Mouse (Mus musculus) neutrophil, adult 5-6 weeks (primary cell): ENCODE measurements around the gene Osbpl3. TPM values are rescaled to one million over a fixed set of nuclear protein-coding genes. Genes with fewer than 3 reads are reported as not detected.

Source experiments
- ATAC-seq: fragments of 151-379, 151-347 bp; 2 replicates; pipeline ENCODE4 v1.8.0; 2017; ENCODE audit warnings: mild to moderate bottlenecking, moderate TSS enrichment; ENCODE audit not compliant: insufficient number of reproducible peaks, poor library complexity, low FRiP score, severe bottlenecking; ENCODE audit errors: extremely low read depth
- total RNA-seq: library from RNA; stranded (forward); fragments of 200-1000 nt; gene quantifications from 2 replicates; pipeline ENCODE4 v1.2.3, GENCODE M21; 2017

Osbpl3 gene
- total RNA-seq, result 2.7 and 4.9 TPM in 2 replicates

DNA sequence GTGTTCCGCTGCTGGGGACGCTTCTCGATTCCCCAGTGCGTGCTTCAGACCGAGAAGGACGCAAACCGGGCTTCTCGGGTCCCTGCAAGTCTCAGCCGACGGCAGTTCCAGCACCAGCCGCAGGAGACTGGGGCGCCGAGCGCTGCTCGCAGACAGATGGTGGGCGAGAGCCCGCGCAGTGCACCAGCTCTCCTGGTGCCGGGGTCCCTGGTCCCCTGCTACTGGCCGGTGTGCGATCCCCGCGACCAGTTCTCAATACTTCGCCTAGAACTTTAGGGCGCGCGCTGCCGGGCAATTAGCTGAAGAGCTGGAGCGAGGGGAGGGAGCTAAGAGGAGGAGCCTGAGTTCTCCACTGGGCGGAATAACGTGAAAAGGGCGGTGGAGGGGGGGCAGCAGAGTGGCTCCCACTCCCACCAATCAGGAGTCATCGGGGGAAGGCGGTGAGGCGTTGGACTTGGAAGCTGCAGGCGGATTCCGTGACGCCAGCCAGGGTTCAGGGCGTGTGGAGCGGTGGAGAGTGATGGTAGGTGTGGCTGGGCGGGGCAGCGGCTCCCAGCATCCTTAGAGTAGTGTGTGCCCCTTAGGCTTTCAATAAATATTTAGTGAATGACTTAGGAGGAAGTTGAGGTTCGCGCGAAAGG is at the start of gene Osbpl3:
Gene Osbpl3, minus strand, starts transcription at position 373 of the 641 bp plus-strand sequence.
- peak; percentile 18; the same call in 1 of the 2 replicates for ATAC-seq

DNA sequence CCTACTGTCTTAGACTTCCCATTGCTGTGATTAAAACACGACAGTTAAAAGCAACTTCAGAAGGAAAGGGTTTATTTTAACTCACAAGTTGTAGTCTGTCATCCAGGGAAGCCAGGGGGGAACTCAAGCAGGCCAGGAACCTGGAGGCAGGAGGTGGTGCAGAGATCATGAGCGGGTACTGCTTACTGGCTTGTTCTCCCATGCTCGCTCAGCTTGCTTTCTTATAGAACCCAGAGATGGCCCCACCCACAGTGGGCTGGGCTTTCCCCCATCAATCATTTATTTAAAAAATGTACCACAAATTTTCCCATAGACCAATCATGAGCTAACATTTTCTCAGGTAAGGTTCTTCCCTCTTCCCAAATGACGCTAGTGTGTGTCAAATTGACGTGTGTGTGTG is 49.5 kb upstream of the Osbpl3 start:
- no peak for ATAC-seq

DNA sequence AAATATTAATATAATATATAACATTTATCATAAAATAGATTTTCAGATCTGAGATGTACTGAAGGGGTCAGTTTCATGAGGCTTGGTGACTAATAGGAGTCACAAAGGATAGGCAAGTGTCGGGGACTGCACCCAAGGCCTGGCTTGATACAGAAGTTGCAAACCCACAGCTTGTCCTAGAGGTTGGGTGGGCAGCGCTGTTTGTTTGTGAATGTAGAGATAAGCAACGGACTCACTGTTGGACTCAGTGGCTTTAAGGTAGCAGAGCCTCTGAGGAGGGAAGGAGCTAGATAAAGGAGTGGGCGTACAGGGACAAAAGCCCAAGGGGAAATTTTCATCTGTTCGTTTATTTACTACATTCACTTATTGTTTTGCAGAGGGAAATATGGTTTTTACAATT is 48.7 kb upstream of the Osbpl3 start:
- ATAC-seq, result no peak

DNA sequence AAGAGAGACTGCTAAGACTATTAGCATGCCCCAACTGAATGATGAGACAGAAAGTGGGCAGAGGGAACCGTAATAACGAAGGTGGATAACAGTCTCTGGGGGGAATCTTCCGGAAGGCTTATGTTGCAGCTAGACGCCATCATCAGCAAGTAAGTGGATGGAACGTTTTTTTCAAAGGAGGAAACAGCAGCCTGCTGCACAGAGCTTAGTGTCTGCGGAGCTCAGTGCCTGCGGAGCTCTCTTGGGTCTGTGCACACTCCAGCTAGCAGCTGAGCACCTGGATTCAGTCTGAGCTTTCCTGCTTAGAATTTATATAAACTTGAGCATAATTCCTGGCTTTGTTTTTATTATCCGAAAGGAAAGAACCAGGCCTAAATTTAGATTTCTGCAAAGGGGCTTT is 47.8 kb upstream of the Osbpl3 start:
- no peak for ATAC-seq

DNA sequence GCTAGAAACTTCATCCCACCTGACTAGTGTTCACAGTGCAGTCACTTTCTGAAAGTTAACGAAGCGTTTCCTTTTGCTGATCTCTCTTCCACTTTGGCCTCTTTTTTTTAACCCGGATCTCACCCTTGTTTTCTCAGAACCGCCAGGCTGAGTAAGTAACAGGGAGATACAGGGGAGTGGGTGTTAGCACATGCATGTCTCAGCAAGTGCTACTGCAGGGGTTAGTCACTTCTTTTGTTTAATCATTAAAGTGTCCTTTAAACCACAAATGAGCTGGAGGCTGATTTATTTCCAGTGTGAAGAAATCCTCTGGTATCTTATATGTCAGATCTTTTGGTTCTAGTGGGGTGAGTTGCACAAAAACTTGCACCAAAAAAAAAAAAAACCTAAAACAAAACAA is 47.0 kb upstream of the Osbpl3 start:
- ATAC-seq, result no peak

DNA sequence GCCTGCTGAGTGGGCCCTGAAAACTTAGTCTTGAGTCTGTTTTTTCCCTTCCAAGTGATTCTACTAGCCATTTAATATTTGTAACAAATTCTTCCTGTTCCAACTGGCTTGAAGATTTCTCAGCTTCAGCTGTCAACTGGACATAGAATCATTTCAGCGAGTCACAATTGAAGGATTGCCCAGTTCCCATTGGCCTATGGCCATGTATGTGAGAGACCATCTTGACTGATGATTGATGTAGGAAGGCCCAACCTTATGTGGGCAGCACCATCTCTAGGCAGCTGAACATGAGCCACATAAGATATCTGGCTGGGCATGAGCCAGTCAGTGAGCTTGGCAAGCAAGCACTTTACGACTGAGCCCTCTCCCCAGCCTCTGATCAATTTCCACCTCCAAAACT is 42.3 kb upstream of the Osbpl3 start:
- ATAC-seq, result no peak

DNA sequence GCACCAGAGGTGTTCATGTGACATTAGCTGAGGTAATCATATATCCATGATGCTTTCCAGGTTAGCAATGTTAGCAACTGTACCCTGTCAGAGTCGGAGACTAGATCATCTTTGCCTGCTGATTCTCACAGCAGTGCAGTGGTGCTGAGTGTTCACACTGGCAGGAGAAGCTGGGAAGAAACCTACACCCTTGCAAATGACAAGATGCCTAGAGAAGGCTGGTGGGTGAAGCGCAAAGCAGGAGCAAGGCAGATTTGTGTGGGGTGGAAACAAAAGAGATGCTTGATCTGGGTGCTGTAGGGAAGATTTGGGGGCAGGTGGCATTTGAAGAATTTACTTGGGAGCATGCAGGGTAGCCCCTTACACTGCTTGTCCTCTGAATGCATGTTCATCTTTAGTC is 34.5 kb upstream of the Osbpl3 start:
- no peak for ATAC-seq

DNA sequence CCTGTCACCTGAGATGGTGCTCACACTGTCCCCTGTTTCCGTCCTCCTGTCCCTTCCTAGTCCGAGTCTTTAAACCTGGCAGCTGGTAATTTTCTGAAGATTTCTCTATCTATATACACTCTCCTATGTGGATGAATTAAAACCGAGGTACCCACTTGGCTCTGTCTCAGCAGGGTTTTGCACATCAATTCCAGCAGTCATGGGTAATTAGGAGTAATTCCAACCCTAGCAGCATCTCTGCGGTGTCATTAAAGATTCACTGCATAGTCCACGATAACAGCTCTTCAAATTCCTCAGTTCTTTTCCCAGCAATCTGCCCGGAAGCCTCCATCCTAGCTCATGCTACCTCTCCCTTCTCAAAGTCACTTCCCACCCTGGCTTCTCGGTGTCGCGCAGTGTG is 33.4 kb upstream of the Osbpl3 start:
- ATAC-seq, result no peak

DNA sequence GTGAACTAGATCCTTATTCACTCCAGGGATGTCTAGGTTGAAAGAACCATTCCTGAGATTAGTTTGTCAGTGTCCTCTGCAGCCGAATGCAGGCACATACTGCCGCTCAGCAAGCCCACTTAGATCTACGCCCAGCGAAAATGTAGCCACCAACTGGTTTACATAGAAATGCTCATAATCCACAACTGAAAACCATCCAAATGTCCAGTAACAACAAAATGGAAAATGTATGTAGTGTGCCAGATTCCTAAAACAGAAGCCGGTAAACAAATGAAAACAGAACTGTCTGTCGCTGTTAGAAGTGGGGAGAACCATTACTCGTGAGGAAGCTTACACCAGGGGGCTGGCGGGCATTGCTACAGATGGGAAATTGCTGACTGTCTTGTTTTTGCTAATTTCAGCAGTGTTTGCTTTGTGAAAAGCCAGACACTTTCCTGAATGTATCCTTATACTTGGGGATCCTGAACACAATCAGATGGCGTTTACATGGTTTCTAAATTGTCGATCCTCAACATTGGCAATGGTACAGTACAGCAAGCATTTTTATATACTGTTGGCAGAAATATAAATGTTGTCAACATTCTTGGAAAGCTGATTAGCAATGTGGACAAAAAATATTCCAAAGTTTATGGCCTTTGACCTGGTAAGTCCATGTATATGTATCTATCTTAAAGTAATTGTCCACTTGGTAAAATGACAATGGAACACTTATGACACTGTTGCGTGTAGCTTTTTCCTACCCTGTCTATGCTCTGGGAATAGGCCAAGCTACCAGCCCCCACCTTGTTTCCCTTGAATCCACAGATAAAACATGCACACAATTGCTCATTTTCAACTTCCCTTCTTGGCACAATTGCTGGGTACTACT is 30.3 kb upstream of the Osbpl3 start:
- ATAC-seq, result no peak

DNA sequence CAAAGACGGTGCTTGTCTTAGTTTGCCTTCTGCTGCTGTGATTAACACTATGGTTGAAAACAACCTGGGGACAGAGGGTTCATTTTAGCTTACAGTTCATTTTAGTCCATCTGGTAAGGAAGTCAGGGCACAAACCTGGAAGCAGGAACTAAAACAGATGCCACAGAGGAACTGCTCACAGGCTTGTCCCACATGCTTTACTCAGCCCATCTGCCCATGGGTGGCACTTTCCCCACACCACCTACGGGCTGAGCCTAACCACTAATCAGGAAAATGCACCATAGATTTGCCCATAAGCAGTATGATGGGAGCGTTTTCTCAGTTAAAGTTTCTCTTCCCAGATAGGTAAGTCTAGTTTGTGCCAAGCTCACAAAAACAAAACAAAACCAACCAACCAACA is 27.4 kb upstream of the Osbpl3 start:
- ATAC-seq, result no peak

DNA sequence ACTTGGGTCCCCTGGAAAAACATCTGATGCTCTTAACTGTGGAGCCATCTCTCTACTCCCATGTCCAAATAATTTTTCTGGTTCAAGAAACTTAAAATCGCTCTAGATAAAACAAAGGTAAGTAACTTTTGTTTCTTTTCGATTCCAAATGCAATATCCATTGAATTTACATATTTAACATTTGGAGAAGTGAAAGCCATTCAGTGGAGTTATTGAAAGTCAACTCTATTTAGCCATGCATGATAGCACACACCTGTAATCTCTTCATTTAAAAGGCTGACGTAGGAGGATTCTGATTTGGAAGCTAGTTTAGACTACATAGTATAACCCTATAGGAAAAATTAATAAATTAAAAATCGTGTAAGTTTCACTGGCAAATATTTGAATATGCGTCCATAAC is 25.5 kb upstream of the Osbpl3 start:
- no peak for ATAC-seq

DNA sequence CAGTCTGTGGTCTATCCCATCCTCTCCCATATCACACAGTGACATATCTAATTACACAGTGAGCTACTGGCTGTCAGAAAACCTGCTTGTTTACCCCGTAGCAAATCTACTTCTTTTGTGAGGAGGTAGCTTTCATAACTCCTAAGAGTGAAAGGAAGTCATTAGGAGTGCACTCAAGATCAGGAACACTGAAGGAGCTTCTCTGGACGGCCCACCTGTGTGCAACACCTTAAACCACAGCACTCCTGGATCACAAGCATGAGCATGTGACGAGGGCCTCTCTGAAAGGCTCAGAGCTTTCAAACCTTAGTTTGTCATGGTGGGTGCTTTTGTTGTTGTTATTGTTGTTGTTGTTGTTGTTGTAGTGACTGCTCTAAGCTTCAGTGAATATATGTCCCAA is 10.4 kb upstream of the Osbpl3 start:
- ATAC-seq, result no peak

DNA sequence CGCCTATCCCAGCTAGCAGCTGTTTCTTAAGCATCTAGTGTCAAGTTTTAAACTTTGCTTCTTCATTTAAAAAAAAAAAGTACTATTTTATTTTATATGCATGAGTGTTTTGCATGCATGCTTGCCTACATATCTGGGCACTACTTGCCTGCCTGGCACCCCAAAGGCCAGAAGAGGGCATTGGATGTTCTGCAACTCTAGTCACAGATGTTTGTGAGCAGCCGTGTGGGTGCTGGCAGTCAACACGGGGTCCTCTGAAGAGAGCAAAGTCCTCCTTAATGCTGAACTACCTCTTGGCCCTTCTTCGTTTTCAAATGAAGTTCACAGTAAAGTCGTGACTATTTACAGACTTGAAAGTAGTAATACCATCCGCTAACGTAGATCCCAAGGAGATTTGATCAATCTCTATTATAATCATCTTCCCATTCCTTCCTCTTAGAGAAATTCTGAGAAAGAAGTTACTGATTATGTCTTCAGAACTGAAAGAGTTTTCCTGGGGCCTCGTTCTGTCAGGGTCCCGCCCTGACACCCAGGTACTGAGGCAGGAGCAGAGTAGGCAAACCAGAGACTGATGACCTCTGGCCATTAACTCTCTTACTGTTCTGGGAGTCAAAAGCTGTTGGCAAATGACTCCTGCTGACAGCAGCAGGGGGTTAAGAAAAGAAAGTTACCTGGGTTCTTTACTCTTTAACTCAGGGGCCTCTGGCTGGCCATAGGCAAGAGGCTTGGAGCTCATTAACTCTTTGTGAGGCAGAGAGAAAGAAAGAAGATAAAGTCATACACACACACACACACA is 8.9 kb upstream of the Osbpl3 start:
- no peak for ATAC-seq

DNA sequence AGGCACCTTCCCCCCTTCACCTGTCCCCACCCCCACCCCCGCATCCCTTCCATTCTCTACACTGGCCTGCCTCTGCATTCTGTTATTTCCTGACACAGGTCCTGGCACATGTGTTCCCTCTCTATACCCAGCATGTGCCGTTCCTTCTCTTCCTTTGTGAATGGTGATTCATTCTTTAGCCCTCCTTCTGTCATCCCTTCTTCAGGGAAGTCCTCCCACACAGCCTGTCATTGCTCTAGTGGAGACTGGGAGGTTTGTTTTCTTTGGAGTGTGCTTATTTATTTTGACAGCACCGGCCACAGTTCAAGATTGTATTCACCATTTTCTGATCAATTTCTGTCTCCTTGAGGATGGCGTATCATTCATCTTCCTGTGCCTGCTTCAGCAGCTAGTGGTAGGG is 6.0 kb upstream of the Osbpl3 start:
- ATAC-seq, result no peak

DNA sequence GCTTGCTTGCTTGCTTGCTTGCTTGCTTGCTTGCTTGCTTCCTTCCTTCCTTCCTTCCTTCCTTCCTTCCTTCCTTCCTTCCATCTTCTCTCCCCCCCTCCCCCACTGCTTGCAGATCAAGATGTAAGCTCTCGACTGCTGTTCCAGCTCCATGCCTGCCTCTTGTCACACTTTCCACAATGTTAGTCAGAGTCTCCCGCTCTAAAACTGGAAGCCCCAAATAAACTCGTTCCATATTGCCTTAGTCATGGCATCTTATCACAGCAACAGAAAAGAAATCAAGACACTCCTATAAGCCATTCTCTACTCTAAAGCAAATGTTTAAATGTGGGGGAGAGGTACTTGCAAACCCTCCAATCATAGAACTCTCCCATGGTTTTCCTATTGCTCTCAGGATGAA is 5.6 kb upstream of the Osbpl3 start:
- ATAC-seq, result no peak

DNA sequence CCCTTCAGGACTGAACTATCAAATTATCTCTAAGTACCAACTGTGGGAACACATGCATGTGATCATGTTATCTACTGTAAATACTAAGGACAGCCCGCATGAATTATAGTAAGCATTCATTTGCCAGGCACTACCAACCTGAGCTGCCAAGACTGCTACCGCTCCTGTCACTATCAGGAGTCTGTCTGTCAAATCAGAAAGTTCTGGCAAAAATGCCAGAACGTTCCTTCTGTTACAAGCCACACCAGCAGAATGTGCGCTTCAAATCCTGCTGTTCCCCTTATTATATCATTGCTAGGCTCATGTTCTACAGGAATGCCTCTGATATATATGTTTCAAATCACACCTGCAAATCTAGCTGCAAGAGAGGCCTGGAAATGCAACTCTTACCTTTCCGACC is 4.6 kb upstream of the Osbpl3 start:
- ATAC-seq, result no peak

DNA sequence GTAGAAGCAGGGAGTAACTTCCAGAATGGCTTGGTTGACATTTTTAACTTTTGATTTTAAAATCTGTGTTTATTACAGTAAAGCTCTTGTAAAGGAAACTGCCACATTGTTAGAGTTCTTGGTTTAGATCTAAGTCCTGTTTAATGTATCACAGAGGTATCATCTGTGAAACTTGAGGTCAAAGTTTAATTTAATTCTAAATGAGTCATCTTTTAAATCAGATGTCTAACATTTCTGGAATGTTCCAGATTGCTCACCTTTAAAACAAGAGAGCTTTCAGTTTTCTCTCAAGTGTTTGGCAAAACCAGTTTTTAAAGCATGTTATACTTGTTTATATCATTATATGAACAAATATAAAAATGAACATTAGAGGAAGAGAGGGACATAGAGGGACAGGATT is 4.2 kb upstream of the Osbpl3 start:
- ATAC-seq, result no peak

DNA sequence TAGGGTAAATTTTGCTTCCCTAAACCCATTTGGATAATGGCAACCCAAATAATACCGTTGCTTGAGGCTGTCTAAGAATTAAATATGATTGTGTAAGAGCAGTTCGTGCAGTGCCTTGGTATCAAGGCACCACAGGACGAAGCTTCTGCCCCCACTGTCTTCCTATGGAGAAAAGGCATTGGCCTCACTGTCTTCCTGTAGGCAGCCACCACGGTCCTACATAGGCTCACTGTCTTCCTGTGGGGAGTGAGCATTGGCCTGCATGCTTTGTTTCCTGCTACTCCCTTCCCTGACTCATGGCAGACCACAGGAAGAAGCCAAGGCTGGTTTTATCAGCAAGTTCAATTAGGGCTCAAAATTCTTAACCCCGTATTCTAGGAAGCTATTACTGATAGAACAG is 3.3 kb upstream of the Osbpl3 start:
- no peak for ATAC-seq

DNA sequence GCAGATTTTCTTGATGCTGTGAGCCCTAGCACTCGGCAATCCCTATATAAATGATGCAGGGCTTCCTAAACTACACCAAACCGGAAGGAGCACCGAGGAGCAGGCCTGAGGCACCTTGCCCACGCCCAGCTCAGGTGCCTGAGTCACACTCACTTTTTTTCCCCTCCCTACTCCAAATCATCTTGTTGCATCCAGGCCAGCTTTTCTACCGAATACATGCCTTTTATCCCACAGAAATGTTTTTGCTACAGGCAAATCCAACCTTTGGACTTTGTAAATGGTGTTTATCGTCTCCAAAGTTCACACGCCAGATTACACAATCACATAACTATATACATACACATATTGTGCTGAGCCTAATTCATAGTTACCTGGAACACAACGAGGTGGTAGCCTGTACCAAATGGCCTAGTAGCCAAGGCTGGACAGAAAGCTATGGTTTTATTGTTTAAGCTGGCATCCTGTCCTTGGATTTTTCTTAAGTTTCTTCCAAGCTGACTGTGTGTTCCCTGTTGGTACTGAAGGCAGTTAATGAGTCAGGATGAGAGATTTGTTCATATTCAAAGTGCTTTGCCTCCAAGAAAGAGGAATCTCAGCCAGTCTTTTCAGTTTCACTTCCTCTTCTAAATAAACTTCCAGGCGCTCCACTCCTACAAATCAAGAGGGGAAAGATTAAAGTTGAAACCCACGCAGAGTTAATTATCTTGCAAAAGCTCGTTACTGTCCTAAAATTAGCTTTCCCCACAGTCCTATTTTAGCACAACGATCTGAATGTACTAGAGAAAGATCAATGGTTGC is 1.7 kb upstream of the Osbpl3 start:
- ATAC-seq, result no peak
